Mouse (Mus musculus) erythroblast, embryonic 14.5 days (primary cell): ENCODE measurements at regions not wholly inside any gene's neighbourhood (a gene's known extent, or its start where the extent isn't known, plus 50 kb on each side); places are given as distances from the start of the nearest gene placed in this dataset.

Source experiments
- GATA1 ChIP-seq: IDR thresholded peaks from 2 replicates; pipeline ENCODE4 v1.6.1; 2012; ENCODE audit warnings: low read length, inconsistent platforms, mixed read lengths
- TAL1 ChIP-seq: IDR thresholded peaks from 3 replicates; pipeline ENCODE4 v1.6.1; 2012; ENCODE audit warnings: low read length, inconsistent platforms, mixed read lengths

DNA sequence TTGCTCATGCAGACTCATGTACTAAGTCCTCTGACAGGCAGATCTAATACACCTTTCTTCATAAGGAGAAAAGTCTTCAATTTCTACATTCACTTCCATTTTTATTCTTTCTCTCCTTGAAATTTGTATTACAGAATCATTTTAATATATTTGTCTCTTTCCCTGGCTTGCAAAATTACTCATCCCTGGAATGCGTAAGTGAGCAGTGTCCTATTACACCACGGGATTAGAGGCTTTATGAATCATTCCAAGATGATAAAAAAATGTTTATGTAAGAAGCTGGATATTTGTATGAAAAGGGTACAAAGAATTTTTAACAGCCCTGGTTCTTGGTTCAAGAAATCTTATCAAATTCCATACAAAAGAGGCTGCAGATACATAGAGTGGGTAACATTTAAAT, 83.6 kb upstream of the Mbnl1 start:
- TF ChIP-seq GATA1 (no peak), TAL1 (no peak)
